Mouse (Mus musculus): ENCODE measurements around the gene Duox2. TPM values are rescaled to one million over a fixed set of nuclear protein-coding genes. Genes with fewer than 3 reads are reported as not detected.

The Duox2 gene
- not detected for polyA plus RNA-seq (2017; shearing (Covaris generic))

DNA sequence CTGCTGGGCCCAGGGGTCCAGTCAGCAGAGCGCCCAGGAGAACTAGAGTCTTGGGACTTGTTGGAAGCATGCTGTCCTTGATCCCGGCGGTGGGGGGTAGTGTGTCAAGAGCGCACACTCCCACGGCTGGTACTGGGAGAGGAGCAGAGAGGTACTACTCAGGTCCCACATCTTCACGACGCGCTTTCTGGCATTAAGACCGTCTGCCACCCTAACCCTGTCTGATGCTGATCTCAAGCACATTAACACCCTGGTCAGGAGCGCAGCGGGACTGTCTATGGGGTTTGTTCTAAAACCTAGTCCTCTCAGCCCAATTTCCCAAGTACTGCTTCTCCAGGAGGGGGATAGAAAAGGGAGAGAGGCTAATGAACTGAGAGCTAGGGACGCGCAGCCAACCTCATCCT is at the start of gene Duox2:
Gene Duox2, minus strand, starts transcription at position 354 of the 404 bp plus-strand sequence.

DNA sequence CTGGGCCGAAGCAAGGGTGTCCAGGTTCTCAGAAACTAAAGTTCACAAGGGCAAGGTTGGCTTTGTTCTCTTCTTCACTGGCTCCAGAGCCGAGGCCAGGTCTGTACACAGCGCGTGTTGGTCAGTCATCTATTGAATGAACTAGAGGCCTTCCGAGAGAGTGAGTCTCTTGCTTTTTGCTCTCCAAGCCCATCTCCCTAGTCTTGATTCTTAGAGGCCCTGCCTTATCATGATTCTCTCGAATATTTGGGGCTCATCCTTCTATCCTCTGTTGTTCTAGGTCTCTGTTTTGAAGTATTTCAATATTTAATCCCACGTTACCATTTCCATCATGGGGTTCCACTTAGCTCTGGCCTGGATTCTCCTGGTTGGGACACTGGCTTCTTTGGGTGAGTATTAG is 17.1 kb upstream of the Duox2 start, which contains the start of gene Duox1:
Gene Duox1, plus strand, starts transcription at position 301 of the 400 bp plus-strand sequence.

DNA sequence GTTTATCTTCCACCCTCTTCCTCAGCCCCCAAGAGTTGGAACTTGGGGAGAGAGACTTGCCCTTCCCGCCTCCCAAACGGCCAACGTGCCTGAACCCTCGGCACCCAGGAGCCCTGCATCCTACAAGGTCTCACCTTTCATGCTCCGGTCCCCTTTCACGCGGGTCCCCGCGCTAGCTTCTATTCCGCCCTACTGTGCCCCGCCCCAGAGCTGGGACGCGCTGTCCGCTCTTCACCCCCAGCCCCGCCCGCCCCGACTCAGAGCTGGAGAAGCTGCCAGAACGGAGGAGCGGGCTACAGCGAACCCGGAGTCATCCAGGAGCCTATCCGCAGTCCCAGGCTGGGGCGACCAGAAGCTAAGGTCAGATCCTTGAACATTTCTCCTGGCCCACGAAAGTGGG is 15.3 kb upstream of the Duox2 start, which contains the start of gene Duoxa1:
Gene Duoxa1, minus strand, starts transcription at position 195 of the 400 bp plus-strand sequence.

DNA sequence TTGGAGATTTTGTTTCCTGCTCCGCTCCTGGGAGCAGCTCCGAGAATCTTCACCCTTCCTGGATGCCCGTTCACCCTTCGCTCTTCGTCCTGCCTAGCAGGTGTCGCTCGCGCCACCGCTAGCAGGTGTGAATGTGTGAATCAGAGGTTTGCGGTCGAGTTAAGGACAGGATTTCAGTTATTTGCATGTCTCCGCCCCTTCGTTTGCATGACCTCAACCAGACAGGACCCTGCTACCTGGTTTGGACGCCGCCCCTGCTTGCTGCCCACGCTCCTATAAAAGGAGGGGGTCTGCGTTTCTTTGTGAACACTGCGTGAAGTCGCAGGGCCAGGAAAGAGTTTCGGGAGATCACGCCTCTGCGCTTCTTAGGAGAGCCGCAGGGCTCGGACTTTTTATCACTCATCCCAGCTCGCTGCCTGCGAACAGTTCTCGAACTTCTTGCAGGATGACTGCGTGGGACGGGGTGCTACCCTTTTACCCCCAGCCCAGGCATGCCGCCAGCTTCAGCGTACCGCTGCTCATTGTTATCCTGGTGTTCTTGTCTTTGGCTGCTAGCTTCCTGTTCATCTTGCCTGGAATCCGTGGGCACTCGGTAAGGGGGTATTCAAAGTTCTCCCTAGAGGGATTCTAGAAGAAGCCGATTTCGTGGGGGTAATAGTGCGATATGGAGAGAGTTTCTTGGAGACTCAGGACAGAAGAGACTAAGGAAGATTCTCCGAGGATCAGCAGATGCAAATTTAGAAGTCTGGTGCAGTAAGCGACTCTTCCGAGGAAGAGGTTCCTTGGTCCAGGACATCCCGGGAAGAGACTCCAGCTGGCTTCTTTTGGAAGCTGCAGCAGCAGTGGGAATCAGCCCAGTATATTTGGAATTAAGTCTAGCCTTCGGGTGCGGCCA is 594 bp upstream of the Duox2 start, which contains the start of gene Duoxa2:
Gene Duoxa2, plus strand, starts transcription at position 305 of the 895 bp plus-strand sequence.

DNA sequence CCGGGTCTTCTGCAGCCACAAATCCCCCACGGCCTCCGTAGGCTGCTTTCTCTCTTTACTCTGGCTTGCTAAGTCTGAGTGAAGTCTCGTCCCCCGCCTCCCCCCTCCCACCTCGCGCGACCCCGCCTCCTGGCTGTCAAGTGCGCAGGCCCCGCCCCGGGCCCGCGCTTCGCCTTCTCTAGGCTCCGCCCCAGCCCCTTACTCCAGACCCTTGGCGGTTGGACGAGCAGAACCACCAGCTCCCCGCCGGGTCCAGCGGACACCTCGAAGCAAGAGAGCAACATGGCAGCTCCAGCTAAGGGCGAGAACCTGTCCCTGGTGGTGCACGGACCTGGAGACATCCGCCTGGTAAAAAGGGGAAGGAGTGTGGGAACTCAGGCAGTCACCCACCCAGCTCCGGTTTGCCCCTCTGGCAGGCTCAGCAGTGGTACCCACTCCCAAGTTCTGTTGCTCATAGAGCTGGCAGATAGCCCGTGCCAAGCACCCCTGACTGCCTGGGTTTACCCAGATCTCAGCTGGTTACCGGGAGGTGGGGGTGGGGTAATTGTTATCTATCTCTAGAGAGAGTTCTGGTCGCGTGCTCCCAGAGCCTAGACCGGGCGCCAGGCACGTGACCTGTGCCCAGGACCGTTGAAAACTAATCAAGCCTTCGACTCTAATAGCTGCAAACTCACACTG is 63.5 kb downstream of the Duox2 start, which contains the start of gene Sord:
Gene Sord, plus strand, starts transcription at position 139 of the 678 bp plus-strand sequence.

Other genes with a start within 250 kb of the Duox2 start
- gene Spg11, start 180.1 kb downstream of the Duox2 start, polyA plus RNA-seq (2017; shearing (Covaris generic)), result 14.4 TPM
- 8,303 TPM for gene B2m, start 150.8 kb downstream of the Duox2 start, polyA plus RNA-seq (2017; shearing (Covaris generic))
- gene Trim69, start 137.7 kb downstream of the Duox2 start, polyA plus RNA-seq (2017; shearing (Covaris generic)), result 0.21 TPM
- gene Patl2, start 112.3 kb downstream of the Duox2 start, polyA plus RNA-seq (2017; shearing (Covaris generic)), result not detected
- gene Terb2, start 112.2 kb downstream of the Duox2 start, polyA plus RNA-seq (2017; shearing (Covaris generic)), result not detected
- gene Sord, start 63.7 kb downstream of the Duox2 start, polyA plus RNA-seq (2017; shearing (Covaris generic)), result 3.3 TPM
- 0.24 TPM for gene Duoxa2, start 451 bp upstream of the Duox2 start, polyA plus RNA-seq (2017; shearing (Covaris generic))
- not detected for gene Duoxa1, start 15.3 kb upstream of the Duox2 start, polyA plus RNA-seq (2017; shearing (Covaris generic))
- gene Duox1, start 17.2 kb upstream of the Duox2 start, polyA plus RNA-seq (2017; shearing (Covaris generic)), result not detected
- gene Shf, start 70.7 kb upstream of the Duox2 start, polyA plus RNA-seq (2017; shearing (Covaris generic)), result 2.3 TPM
- 105 TPM for gene Slc28a2, start 128.0 kb upstream of the Duox2 start, polyA plus RNA-seq (2017; shearing (Covaris generic))
- gene Gm14085, start 186.5 kb upstream of the Duox2 start, polyA plus RNA-seq (2017; shearing (Covaris generic)), result 1.6 TPM

Data from effector memory CD4-positive, alpha-beta T cell, adult 5 months (primary cell).